Mouse (Mus musculus): ENCODE results near the gene Stab1.

Stab1 gene

GRCm38 (mm10) chr14:31133023-31133665, 35.3 kb downstream of the Stab1 start:
- in situ Hi-C loops (cut with MboI, MseI): no loop called here

DNA sequence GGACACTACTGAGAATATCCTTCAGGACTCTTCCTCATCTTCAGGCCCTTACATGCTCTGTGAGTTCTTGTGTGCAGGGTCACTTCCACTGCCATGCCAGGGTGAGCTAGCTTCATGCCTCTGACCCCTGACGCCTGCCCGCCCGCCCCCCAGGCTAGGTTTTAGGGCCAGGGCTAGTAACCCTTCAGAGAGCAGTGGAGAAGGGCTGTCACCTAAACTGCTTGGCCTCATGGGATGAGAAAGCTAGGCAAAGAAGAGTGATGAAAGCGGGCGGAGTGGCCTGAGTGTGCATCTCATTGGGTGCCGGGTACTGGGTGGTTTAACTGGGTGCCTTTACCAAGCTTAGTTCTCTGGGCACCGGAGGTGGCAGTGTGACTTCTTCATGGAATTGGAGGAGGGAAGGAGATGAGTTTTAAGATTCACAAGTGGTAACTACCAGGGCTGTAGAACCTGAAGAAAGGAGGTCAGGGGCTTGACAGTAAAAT, 35.9 kb downstream of the Stab1 start:
- in situ Hi-C loops (cut with MboI, MseI): no loop called here

DNA sequence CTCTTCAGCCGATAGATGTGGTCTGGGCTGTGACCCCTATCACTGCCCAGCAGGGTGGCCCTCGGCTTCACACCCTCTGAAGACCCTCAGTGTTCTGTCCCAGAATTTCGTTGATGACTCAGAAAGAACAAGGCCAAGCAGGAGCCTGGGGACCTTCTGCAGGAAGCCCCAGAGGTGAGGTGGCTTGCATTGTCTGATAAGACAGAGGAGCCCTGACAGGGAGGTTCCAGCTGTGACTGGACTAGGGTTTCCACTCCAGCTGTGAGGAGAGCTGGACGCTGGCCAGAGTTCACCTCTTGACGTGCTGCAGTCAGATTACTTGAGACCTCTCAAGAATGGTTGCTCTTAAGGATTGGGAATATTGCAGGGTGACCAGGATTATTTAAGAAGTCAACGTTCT, 36.4 kb downstream of the Stab1 start:
- in situ Hi-C loops (cut with MboI, MseI): no loop called here

DNA sequence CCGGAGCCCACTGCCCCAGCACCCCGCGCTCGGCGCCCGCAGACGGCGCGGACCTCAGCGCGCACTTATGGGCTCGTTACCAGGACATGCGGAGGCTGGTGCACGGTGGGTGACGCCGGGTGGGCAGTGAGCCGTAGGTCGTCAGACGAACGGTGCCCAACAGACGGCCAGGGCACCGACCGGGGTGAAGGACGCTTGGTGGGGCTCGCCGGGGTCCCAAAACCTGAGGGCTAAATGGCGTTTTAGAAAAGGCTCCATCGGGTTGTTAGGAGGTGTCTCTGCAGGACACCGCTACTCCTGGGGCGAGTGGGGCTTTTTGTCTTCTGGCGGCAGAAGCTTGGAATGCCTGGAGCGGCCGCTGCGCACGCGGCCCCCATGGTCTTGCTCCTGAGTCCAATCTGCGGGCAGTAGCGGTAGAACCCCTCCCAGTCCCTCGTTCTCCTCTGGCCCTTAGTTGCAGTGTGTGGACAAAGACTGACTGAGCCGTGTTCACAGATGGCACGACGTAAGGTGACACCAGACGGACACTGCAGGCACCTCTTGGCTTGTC, 37.1 kb downstream of the Stab1 start:
- in situ Hi-C loops (cut with MboI, MseI): no loop called here

- in situ Hi-C loops (cut with MboI, MseI): no loop called here
Observed at GRCm38 (mm10) chr14:31130236-31131220, 37.9 kb downstream of the Stab1 start, which contains the start of gene Nt5dc2. Gene Nt5dc2, plus strand, starts transcription at chr14:31131053.

- in situ Hi-C loops (cut with MboI, MseI): no loop called here
Observed at GRCm38 (mm10) chr14:31129326-31130235, 38.9 kb downstream of the Stab1 start.

- in situ Hi-C loops (cut with MboI, MseI): no loop called here
Observed at GRCm38 (mm10) chr14:31128826-31129219, 39.6 kb downstream of the Stab1 start, which contains the start of gene Smim4. Gene Smim4, minus strand, starts transcription at chr14:31128956.

DNA sequence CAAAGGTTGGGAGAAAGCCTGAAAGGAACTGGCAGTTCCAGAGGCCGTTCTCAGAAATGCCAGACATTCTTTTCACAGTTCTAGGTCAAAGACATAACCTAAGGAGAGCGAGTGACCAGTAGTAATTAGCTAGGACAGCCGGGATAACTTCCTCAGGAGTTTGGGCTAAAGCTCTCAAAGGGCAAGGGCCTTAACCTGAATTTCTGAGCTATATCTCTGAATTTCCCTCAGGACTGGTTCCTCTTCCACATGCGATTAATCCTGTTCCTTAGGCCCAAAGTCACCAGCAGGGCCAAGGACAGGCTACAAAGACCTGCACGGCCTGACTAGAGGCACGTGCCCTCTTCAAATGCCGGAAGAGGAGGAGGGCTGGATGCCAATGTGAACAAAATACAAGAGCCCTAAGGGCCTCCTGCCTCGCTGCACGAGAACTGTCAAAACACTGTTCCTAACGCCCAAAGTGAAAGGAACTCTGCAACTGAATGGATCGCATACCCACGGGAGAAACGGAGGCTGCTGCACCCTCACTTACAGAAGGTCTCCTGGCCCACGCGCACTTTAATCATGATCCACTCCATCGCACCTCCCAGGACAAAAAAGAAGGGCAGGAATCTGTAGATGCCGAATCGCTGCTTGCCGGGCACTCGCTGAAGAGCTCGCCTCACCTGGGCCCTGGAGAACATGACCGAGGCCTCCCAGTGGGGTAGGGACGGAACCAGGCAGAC, 40.2 kb downstream of the Stab1 start:
- in situ Hi-C loops (cut with MboI, MseI): no loop called here

GRCm38 (mm10) chr14:31126826-31127225, 41.6 kb downstream of the Stab1 start:
- in situ Hi-C loops (cut with MboI, MseI): no loop called here

DNA sequence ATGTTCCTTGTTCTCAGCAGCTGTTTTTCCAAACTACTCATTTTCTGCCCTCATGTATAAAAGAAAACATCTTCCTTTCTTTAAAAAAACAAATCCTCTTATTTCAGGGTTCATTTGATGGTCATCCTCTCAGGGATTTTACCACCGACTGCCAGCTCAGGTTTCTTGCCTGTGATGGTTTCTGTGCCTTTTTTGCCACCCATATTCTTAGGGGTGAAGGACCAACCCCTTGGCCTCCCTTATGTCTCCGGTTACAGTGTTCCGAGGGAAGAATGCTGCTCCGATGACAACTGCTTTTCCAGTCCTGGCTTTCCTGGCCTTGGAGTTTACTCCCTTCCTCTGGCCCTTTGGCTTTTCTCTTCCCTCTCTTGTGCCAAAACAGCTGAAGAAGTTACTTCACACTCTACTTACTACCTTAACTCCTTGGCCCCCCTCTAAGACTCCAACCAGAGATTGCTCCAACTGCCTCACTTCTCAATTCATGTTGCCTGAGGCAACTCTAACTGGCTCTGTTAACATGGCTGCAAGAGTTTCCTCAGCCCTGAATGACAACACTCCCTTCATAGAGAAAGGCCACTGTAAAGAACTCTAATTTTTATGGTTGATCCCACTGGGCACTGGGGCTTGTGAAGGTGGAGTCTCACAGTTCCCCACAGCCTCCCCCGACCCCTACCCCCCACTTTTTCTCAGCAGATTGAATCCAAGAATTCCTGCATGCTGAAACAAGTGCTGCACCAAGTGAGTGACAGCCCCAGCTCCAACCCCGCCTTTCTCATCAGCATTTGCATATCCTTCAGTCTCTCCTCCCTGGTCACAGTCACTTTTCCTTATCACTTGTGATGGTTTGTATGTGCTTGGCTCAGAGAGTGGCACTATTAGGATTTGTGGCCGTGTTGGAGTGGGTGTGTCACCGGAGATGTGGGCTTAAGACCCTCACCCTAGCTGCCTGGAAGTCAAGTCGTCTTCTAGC, 43.0 kb downstream of the Stab1 start:
- in situ Hi-C loops (cut with MboI, MseI): no loop called here

- in situ Hi-C loops (cut with MboI, MseI): loop anchor here in 1 of 2 experiments (5.0 kb wide), 1 partner anchor 58 kb away; no protein-coding TSS in a partner anchor
Observed at GRCm38 (mm10) chr14:31115522-31115921, 52.9 kb downstream of the Stab1 start.

- in situ Hi-C loops (cut with MboI, MseI): no loop called here
Observed at GRCm38 (mm10) chr14:31114011-31114410, 54.4 kb downstream of the Stab1 start.

GRCm38 (mm10) chr14:31112187-31112586, 56.3 kb downstream of the Stab1 start:
- in situ Hi-C loops (cut with MboI, MseI): no loop called here

- in situ Hi-C loops (cut with MboI, MseI): no loop called here
Observed at GRCm38 (mm10) chr14:31110613-31111012, 57.8 kb downstream of the Stab1 start.

DNA sequence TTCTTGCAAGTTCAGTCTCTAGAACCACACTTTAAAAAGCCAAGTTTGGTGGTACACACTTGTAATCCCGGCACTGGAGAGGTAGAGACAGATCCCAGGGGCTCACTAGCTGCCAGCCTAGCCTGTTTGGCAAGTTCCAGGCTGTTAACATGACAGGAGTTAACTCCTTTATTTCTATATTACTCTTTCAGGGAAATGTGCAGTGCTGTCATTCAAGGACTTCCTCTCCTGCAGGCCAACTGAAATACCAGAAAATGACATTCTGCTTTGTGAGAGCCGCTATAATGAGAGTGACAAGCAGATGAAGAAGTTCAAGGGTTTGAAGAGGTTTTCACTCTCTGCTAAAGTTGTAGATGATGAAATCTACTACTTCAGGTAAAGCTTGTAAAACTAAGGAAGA, 63.3 kb downstream of the Stab1 start:
- in situ Hi-C loops (cut with MboI, MseI): no loop called here

- in situ Hi-C loops (cut with MboI, MseI): loop anchor here in 1 of 2 experiments (5.0 kb wide), 1 partner anchor 107 kb away; no protein-coding TSS in a partner anchor
Observed at GRCm38 (mm10) chr14:31089918-31090317, 78.5 kb downstream of the Stab1 start.

All from T-helper 17 cell (primary cell).